Mouse (Mus musculus): ENCODE measurements at regions not wholly inside any gene's neighbourhood (a gene's known extent, or its start where the extent isn't known, plus 50 kb on each side); places are given as distances from the start of the nearest gene placed in this dataset.

GRCm38 (mm10) chr8:86385236-86385635 lies 195.2 kb downstream of the Abcc12 start:
- TF ChIP-seq POLR2A (IDR thresholded peaks at IDR 0.05; ENCODE audit: borderline replicate concordance, control insufficient read depth, low read depth, low read length) (no peak), CTCF (IDR thresholded peaks at IDR 0.05; ENCODE audit: control insufficient read depth, insufficient read depth, low read length) (no peak)

All from bone marrow, adult 2 months (tissue).